Mouse (Mus musculus): ENCODE results near the gene Cacna1e. TPM values are rescaled to one million over a fixed set of nuclear protein-coding genes. Genes with fewer than 3 reads are reported as not detected.

Gene Cacna1e
- polyA plus RNA-seq, 2 experiments from 2014 or later: 0.15 to 0.27 TPM

DNA sequence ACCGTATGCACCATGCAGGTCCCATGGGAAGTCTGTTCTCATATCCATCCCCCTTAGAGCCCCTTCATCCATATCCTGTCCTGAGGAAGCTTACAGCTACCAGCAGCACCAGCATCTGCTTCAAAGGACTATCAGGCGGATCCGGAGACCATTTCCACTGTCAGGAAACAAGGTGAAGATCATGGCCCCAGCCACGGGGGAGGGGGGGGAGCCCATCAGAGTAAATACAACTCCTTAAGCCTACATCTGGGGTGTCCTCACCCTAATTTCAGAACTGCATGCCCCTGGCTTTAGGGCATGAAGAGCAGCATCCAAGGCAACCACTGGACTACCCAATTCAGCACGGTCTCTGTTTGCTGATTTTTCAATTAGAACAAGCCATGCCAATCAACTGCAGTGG is 47.8 kb downstream of the Cacna1e start:
- no peak for ATAC-seq

DNA sequence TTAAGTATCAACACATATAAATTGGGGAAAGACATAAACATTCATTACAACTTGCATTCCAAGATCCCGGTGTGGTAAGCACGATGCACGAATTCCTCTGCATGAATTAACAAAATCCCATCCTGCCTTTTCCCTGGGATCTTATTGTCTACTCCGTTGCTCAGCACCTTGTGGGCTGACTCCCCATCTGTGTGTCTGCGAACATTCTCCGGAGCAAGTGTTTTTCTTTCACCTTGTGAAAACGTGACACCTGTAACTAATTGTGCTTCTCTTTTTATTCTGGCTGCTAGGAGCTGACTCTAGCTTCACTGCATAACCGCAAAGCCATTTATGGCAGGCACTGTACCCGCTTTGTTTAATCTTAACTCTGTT is 52.1 kb downstream of the Cacna1e start:
- ATAC-seq: no peak

DNA sequence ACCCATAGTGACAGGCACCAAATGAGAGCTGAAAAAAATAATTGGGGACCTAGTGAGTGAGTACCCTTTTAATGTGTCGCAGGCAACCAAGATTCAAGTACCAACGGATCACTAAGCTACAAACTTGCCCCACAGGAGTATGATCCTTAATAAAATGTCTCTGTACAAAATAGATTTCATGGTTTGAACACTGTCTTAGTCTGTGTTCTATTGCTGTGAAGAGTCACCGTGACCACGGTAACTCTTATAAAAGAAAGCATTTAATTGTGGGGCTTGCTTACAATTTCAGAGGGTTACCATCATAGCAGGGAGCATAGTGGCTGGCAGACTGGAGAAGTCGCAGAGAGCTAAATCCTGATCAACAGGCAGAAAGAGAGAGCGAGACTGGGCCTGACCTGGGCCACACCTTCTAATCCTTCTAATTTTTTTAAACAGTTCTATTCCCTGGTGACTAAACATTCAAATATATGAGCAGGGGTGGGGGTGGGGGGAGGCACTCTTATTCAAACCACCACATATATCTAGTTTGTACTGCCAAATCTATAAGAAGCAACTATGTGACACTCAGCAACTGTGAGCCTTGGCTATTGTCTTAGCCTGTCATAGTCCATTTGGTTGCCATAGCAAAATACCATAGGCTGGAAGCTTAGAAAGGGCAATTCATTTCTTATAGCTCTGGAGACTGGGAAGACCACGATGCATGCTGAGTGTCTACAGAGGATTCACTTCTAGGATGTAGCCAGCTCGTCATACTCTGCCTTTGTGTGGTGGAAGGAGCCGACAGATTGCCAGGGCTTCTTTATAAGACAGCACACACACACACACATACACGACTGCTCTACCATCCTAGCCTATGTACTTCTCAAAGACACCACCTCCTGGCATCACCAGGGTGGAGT is 52.8 kb downstream of the Cacna1e start:
- ATAC-seq: no peak

DNA sequence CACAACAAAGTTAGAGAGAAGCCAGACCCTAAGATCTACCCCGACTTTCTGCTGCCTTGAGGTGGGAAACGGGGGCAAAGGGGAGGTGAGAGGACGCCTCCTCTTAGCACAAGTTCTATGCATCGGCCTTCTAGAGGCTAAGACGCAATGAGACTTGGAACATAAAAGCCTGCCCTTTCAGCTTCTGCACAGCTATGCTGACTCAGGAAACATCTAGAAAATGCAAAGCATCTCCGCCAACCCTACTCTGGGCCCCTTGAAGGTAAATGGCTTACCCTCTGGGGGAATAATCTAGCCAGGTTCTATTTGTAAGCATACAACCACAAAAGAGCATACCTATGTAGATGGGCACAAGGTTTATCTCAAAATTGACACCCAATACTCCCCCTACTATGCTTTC is 54.2 kb downstream of the Cacna1e start:
- ATAC-seq: no peak

DNA sequence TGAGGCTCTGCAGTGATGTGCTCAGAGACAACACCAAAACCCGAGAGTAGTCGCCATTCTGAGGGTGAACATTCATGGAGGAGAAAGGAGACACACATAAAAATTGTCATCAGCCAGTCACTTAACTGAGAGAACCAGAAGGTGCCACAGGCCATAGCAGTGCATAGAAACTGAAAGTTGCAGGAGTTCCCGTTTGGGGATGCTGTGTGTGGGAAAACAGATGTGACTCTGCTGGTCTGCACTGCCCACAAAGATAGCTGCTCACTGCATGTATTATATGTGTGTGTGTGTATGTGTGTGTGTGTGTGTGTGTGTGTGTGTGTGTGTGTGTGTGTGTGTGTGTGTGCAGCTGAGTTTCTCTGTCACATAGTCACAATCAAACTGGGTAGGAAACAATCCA is 61.2 kb downstream of the Cacna1e start:
- no peak for ATAC-seq

DNA sequence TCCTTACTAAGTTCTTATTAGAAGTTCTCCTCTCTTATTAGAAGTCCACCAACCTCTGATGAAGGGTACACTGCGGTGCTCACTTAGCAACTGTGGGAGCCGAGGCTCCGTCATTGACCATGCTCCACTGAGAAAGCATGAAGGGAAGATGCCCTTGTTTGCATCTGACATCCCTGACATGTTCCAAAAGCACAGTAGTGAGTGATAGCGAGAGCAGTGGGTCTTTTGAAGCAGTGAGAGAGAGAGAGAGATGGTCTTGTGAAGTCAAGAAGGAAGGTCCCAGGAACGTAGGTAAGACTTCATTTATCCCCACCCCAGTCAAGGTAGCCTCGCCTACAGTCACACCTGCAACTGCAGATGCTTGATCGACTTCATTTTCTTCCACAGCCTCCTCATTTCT is 63.9 kb downstream of the Cacna1e start:
- no peak for ATAC-seq

DNA sequence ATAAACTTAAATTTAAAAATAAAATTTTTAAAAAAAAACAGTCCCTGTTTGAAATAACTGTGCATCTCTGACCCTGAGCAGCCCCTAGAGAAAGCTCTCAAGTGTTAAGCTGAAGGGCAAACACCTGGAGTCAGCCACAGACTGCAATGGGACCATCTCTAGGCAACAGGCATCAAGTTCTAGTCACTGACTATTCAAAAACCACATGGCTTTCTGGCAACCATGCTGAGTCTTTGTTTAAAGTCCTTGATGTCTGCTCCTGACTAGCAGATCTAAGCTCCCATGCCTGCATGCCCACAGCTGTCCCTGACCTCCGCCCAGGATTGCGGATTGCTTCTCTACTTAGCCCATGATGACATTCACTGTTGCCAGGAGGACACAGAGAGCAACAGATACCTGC is 64.3 kb downstream of the Cacna1e start:
- no peak for ATAC-seq

DNA sequence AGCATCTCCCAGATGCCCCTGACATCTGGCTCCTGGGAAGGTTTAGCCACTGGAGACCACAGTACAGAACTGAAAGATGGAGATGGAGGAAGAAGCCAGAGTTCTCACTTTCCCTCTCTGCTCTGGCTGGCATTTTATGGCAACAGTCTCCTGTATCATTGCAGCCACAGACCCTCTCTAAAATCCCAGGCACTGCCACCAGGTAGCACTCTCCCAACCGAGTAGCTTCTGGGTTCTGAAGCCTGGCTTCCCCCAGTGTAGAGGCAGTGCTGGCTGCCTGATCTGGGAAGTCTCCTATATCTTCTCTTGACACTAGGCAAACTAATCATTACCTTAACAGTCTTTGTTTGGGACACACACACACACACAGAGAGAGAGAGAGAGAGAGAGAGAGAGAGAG is 65.6 kb downstream of the Cacna1e start:
- ATAC-seq: no peak

DNA sequence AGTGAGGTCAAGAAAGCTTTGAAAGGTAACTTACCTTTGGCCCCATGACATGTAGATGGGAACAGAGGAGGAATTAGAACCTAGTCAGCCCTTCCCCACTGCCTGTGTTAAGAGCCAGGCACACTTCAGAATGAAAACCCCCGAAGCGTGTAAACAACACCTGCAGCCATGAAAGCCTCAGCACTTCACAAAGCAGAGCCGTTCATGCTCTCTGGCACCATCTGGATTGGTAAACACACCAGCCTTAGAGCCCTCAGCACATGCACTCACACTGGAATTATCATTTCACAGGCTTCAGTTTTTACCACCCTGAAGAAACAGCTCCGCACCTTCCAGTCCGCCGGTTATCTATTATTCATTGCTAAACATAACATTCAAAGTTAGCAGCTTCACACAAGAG is 67.5 kb downstream of the Cacna1e start:
- ATAC-seq: no peak

DNA sequence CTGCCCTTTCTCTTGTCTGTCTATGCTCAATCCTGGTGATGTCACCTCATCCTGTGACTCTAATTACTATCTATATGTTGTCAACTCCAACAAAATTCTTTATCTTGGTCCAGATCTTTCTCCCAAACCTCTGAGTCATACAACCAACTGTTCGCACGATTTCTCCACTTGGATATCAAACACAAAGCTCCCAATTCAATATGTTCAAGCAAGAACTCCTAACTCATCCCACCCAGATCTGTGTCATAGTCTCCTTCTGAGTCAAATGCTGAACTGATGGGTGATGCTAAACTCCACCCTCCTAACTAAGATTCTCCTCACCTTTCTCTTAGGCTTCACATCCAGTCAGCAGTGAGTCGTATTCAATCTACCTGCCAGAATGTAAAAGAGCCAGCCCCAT is 68.0 kb downstream of the Cacna1e start:
- ATAC-seq: no peak

DNA sequence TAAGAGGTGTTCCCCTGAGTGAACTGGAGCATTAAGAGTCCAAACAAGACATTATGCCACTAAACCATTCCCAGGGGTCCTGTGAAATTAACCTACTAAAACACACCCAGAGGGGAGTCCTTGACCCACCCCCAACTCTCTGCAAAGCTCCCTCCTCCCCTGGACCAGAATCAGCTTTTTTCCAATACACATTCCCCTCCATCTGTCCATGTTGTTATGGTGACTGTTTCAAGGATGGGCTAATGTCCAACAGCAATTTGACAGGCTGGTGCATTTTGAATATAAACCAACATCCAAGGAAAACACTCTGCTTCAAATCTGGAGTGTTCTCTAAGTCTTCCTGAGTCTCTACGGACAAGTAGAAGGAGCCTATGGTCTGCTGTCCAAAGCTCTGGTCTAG is 78.6 kb downstream of the Cacna1e start:
- no peak for ATAC-seq

DNA sequence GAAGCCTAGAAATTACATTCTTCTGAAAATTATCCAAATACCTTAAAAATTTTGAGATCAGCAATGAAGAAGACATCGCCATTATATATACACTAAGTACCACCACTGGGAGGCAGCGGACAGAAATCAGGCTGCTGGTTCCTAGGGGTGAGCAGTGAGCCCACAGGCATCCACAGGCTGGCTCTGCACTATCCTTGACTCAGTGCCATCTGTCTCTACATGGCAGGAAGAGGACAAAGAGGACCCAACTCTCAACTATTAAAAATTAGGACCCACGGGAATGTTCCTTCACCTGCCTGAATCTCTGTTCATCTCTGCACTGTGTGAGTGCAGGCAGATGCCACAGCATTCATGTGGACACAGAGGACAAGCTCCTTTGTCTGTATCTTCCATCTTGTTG is 79.3 kb downstream of the Cacna1e start:
- no peak for ATAC-seq

DNA sequence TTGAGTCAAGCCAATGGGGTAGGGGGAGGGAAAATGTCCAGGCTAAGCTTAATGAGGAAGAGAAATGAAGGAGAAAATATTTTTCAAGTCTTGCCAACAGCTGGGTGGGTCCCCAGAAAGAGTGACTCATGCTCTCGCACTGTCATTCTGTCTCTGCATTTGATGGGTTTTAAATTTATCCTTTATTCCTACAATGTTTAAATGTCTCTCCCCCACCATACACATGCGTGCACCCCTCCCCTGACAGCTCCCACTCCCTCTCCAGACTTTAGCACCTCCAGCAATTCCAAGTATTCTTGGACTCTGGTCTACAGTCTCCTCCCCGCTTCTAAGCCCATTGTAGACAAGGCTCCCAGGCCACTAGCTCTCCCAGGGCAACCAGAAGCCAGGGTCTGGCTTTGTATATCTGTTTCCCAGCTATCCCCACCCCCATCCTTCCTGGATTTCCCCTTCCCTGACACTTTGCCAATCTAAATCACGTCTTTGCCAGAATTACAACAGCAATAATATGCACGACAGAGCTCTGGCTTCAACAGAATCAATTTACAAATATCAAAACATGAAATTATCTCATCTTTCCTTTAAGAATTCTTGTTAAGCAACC is 81.9 kb downstream of the Cacna1e start:
- ATAC-seq: no peak

DNA sequence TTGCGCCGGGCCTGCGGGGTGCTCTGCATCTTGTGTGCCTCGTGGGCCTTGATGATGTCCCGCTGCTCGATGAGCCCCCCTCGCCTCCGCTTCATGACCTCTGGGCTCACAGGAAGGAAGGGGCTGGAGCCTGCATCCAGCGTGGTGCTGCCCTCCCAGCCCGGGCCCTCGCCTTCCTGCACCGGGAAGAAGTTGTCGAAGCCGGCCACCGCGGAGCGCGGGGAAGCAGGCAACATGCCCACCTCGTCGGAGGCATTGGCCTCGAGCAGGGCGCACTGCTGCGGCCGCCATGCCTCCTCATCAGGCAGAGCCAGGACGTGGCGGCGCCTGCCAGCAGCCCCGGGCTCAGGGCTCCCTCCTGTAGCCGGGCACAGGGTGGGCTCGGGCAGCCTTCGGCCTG is 85.0 kb downstream of the Cacna1e start:
- no peak for ATAC-seq

DNA sequence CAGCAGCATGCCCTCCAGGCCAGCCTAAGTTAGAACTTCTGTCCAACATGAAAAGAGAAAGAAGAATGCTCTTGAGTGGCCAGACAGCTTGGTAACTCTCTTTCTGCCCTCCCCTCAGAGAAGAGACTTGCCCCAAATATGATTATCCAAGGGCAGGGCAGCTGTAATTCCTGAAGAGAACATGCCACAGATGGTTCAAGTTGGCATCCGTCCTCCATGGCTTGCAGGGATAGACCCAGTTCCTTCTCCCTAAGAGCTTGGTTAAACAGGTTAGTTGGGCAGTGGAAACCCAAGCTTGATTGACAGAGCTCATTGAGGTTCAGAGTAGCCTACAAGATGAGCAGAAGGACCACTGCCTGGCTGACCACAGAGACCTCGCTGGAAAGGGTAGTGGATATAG is 85.5 kb downstream of the Cacna1e start:
- no peak for ATAC-seq

DNA sequence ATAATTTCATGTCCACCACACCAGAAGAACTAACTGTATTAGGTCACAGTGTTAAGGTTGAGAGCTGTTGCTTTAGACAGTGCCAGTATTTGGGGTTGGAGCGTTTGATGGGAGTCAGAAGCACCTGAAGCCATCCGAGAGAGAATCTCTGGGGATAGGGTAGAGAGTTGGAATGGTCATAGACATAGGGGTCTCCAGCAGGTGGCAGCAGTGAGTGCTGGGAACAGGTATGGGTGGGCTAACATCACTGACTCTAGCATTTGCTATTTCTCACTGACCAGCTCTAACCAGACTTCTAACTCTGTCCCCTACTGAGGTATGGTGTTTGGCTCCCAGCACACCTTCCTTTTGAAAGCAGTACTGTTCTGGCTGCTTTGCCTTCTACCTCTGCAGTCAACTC is 87.6 kb downstream of the Cacna1e start:
- ATAC-seq: no peak

DNA sequence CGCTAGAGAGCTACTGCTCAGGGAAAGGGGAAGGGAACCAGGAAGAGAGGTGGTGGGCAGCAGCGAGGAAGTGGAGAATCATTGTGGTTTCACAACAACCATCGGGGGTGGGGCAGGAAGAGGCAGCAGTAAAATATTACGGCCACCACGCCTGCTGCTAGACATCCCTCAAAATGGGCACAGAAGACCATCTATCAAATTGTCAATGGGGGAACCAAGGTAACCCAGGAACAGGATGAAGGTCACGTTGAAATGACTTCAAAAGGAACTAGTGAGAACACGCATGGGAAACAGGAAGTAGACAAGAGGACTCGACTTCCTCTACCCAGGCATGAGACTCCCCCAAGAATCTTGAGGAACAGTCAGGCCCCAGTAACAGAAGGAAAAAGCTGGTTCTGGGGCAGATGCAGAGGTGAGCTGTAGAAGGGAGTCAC is 89.8 kb downstream of the Cacna1e start:
- ATAC-seq: peak; percentile 57

DNA sequence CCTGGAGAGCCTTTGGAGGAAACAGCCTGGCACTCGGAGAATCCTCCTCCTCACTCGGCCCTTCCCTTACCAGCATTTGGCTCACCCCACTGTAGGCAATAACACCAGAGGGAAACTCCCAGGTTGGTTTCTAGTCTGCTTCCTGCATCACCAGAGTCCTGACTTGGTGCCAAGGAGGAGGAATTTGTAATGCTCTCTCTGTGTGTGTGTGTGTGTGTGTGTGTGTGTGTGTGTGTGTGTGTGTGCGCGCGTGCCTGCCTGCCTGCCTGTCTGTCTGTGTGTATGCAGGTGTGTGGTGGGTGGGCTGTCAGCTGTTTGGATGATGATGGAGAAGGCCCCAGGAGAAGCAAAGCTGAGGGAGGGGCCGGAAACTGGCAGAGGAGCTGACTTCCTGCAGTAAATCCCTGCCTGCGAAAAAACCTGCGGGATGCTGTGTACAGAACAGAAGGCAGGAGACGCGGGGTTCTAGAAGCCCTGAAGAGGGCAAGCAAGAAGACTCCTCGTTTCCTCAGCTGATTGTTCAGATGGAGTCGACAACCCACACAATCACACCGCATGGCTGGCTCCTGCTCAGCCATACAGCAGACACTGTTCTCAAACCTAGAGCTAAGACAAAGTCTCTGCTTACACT is 92.6 kb downstream of the Cacna1e start:
- peak; percentile 70 for ATAC-seq

DNA sequence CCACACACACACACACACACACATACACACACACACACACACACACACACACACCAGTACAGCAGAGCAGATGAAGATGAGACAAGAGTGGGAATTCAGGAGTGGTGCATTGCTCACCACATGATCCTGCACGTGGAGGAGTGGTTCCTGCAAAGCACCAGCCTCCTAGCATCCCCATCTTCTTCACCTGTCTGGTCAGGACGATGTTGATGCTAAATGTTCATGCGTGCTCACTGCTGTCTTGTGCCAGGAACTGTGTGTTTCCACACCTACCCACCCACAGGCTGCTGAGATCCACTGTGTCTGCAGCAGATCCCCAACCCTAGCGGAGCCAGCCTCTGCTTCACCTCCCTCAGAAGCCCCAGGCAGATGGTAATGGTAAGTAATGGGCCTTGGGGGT is 95.8 kb downstream of the Cacna1e start:
- ATAC-seq: no peak

DNA sequence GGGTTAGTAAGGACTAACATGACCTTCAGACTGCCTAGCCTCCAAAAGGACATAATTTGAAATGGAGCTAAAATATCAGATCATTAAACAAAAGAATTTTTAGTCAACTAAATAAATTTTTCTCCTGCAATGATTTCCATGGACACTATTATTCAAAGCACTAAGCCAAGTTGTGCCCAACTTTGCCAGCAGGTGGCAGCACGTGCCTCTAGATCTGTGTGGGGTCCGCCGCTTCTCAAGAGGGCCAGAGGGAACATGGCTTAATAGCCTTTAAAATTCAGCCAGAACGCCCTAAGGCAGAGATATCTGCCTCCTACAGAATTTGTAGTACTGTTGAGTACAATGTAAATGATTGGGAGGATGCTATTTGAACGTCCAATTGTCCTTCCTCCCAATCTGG is 96.2 kb downstream of the Cacna1e start:
- no peak for ATAC-seq

DNA sequence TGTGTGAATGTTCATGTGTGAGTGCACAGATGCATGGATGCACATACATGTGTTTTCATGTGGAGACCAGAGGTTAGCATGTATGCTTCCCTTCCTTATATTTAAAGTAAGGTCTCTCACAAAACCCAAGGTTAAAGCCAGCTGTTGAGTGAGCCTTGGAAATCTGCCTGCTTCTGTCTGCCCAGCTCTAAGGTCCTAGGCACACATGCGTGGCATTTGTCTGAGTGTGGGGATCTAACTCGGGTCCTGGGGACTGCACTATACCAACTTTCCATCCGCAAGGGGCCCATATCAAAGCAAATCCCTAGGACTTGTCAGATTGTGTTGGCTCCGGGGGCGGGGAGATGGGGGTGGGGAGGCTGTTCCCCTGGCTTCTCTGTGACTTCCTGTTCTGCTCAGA is 96.9 kb downstream of the Cacna1e start:
- ATAC-seq: no peak

DNA sequence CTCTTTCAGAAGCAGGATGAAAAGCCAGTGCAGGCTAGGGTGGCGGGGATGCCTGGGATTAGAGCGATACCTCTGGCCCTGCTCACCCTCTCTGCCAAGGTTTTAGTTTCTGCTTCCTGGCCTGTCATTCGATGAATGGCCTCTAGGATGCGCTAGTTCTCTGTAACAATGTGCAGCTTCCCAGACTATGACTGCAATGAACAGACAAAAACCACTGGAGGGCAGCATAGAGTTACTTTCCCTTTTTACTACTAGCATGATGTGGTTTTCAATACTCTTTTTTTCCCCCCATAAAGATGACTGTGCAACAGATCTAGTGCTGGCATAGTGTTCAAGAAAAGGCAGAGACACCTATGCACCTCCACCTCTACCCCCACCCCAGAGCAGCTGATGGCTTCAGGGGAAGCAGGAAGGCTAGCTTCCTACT is 98.0 kb downstream of the Cacna1e start:
- peak; percentile 92 for ATAC-seq

DNA sequence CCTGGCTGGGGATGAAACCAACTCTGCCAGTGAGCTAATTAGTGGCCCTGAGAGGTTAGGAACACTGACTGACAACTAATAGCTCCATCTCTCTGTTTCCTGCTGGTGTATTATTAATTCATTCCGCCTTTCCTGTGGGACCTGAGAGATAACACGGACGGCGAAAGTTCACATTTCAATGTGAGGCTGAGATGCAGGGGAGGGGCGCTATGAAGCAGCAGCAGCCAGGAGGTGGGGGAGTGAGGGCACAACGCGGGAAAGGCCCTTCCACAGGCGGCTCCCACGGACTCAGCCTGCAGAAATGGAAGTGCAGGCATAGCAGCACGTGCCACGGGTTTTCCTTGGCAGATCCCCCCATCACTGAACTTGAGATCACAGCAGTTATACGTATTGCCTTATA is 99.4 kb downstream of the Cacna1e start:
- no peak for ATAC-seq

DNA sequence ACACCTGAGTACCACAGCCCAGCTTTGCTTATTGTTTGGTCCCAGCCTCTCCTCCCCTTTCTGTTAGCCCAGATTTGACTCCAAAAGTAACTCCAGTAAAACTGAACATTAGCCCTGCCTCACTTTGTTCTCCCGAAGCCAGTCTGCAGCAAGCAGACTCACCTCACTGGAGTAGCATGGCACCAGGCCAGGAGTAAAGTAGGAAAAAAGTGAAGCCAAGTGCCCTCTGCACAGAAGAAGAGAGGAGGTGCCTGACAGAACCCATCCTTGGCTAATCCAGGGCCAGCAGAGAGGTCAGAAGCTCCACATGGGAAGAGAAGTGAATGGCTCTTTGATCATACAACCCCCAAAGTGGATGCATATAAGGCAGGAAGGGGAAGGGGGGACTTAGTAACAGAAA is 100.8 kb downstream of the Cacna1e start:
- ATAC-seq: no peak
